Mouse (Mus musculus) lung, embryonic 16.5 days (tissue): ENCODE measurements at regions not wholly inside any gene's neighbourhood (a gene's known extent, or its start where the extent isn't known, plus 50 kb on each side); places are given as distances from the start of the nearest gene placed in this dataset.

ENCODE experiments used
- ATAC-seq: fragments of 200-750 bp; cut with Nextera tagmentation; 2 replicates; pipeline ENCODE4 v1.8.0; 2017; ENCODE audit warnings: low read depth, mild to moderate bottlenecking, moderate library complexity
- H3K27ac ChIP-seq: fragments of 300-500 bp; sonication (generic); 2 replicates; pipeline ENCODE4 v1.5.1; 2014; ENCODE audit warnings: mild to moderate bottlenecking, control low read depth, low read length
- H3K27me3 ChIP-seq: fragments of 300-500 bp; sonication (generic); 2 replicates; pipeline ENCODE4 v1.6.1; 2014; ENCODE audit warnings: low read depth, low read length, mixed read lengths; ENCODE audit not compliant: control insufficient read depth, insufficient read depth
- H3K36me3 ChIP-seq: fragments of 300-500 bp; sonication (generic); 2 replicates; pipeline ENCODE4 v1.6.1; 2014; ENCODE audit warnings: low read length; ENCODE audit not compliant: control insufficient read depth, insufficient read depth
- H3K4me1 ChIP-seq: fragments of 300-500 bp; sonication (generic); replicated peaks from 2 replicates; pipeline ENCODE4 v1.6.1; 2014; ENCODE audit warnings: low read length, mixed read lengths; ENCODE audit not compliant: control insufficient read depth, insufficient read depth
- H3K4me2 ChIP-seq: fragments of 300-500 bp; sonication (generic); 2 replicates; pipeline ENCODE4 v1.6.1; 2014; ENCODE audit warnings: low read depth, low read length, control low read depth
- H3K4me3 ChIP-seq: fragments of 300-500 bp; sonication (generic); 2 replicates; pipeline ENCODE4 v1.5.1; 2014; ENCODE audit warnings: mild to moderate bottlenecking, low read length, control low read depth
- H3K9ac ChIP-seq: fragments of 300-500 bp; sonication (generic); 2 replicates; pipeline ENCODE4 v1.6.1; 2014; ENCODE audit warnings: low read length, control low read depth
- H3K9me3 ChIP-seq: fragments of 300-500 bp; sonication (generic); 2 replicates; pipeline ENCODE4 v1.6.1; 2016; ENCODE audit warnings: low read length; ENCODE audit not compliant: control insufficient read depth
- WGBS: fragments of 180-500 bp; shearing (Covaris S2); extraction: QIAGEN DNeasy Blood & Tissue Kit; methylation state at CpG from one replicate; pipeline ENCODE4 v1.1.7; 2014; 5-methylcytosine and 5-hydroxymethylcytosine counted together

GRCm38 (mm10) chr16:15473875-15474274 lies 156.6 kb downstream of the Gm21897 start:
- 53% methylated on average over 4 of the region's 4 CpGs for WGBS
- peak; percentile 71 for ATAC-seq
- Histone ChIP-seq H3K9ac (no peak overlapping the region), H3K36me3 (no peaks in the 10 kb centered on the region), H3K4me2 (no peak overlapping the region), H3K27me3 (no peaks in the 10 kb centered on the region), H3K4me3 (no peak overlapping the region), H3K9me3 (no peaks in the 10 kb centered on the region), H3K27ac (no peak overlapping the region), H3K4me1 (no peaks in the 10 kb centered on the region)

GRCm38 (mm10) chr16:15478876-15479275 lies 161.6 kb downstream of the Gm21897 start:
- WGBS, result 68% methylated on average over 1 of the region's 1 CpGs

GRCm38 (mm10) chr16:15491328-15491999 lies 174.2 kb downstream of the Gm21897 start:
- Histone ChIP-seq H3K4me1 (no peaks in the 10 kb centered on the region), H3K36me3 (no peaks in the 10 kb centered on the region), H3K9me3 (no peaks in the 10 kb centered on the region), H3K27me3 (no peaks in the 10 kb centered on the region), H3K9ac (no peak overlapping the region), H3K27ac (peak overlapping the region; percentile 23; the same call in 1 of the 2 replicates), H3K4me3 (no peak overlapping the region), H3K4me2 (no peak overlapping the region)
- peak; percentile 80 for ATAC-seq
- 37% methylated on average over 3 of the region's 3 CpGs for WGBS

More at GRCm38 (mm10) chr16:15478876-15479275, 161.6 kb downstream of the Gm21897 start:
- no peaks in the 10 kb centered on the region for H3K27me3 ChIP-seq
- no peaks in the 10 kb centered on the region for H3K36me3 ChIP-seq
- no peak for ATAC-seq
- H3K4me2 ChIP-seq, result no peak overlapping the region
- H3K4me3 ChIP-seq, result no peak overlapping the region
- no peaks in the 10 kb centered on the region for H3K4me1 ChIP-seq
- no peak overlapping the region for H3K27ac ChIP-seq
- no peak overlapping the region for H3K9ac ChIP-seq
- H3K9me3 ChIP-seq, result no peaks in the 10 kb centered on the region

- no peaks in the 10 kb centered on the region for H3K36me3 ChIP-seq
- no peak for ATAC-seq
- H3K9me3 ChIP-seq, result no peaks in the 10 kb centered on the region
- H3K4me2 ChIP-seq, result no peak overlapping the region
- H3K27me3 ChIP-seq, result no peaks in the 10 kb centered on the region
- WGBS, result 43% methylated on average over 2 of the region's 2 CpGs
- H3K4me3 ChIP-seq, result no peak overlapping the region
- no peaks in the 10 kb centered on the region for H3K4me1 ChIP-seq
- no peak overlapping the region for H3K27ac ChIP-seq
- no peak overlapping the region for H3K9ac ChIP-seq
These were observed 176.0 kb downstream of the Gm21897 start for GRCm38 (mm10) chr16:15493236-15493635.
